Mouse (Mus musculus): ENCODE results near the gene Cryl1.

The Cryl1 gene

GRCm38 (mm10) chr14:57398065-57398757 is at the start of gene Cryl1:
Gene Cryl1 (minus strand): TSS chr14:57398529.
- DNase-seq (ENCODE audit: low spot score) = peak; percentile 98

- DNase-seq (ENCODE audit: low spot score) = no peak
Measured at GRCm38 (mm10) chr14:57430451-57430850, 32.1 kb upstream of the Cryl1 start.

- no peak for DNase-seq (ENCODE audit: low spot score)
Measured at GRCm38 (mm10) chr14:57424212-57424561, 25.9 kb upstream of the Cryl1 start.

GRCm38 (mm10) chr14:57423432-57424211 is 25.3 kb upstream of the Cryl1 start, which contains the start of gene Ift88:
Gene Ift88 (plus strand): TSS chr14:57424062.
- peak; percentile 94 for DNase-seq (ENCODE audit: low spot score)

GRCm38 (mm10) chr14:57417187-57417586 is 18.9 kb upstream of the Cryl1 start:
- no peak for DNase-seq (ENCODE audit: low spot score)

GRCm38 (mm10) chr14:57412166-57412565 is 13.8 kb upstream of the Cryl1 start:
- peak; percentile 13 for DNase-seq (ENCODE audit: low spot score)

GRCm38 (mm10) chr14:57409106-57409505 is 10.8 kb upstream of the Cryl1 start:
- peak; percentile 58 for DNase-seq (ENCODE audit: low spot score)

GRCm38 (mm10) chr14:57408100-57408499 is 9.8 kb upstream of the Cryl1 start:
- DNase-seq (ENCODE audit: low spot score) = no peak

- peak; percentile 87 for DNase-seq (ENCODE audit: low spot score)
Measured at GRCm38 (mm10) chr14:57407039-57407987, 9.0 kb upstream of the Cryl1 start.

- DNase-seq (ENCODE audit: low spot score) = no peak
Measured at GRCm38 (mm10) chr14:57402815-57403214, 4.5 kb upstream of the Cryl1 start.

- DNase-seq (ENCODE audit: low spot score) = peak; percentile 43
Measured at GRCm38 (mm10) chr14:57398813-57399427, 591 bp upstream of the Cryl1 start.

GRCm38 (mm10) chr14:57397221-57397620 is 1.1 kb downstream of the Cryl1 start:
- no peak for DNase-seq (ENCODE audit: low spot score)

- no peak for DNase-seq (ENCODE audit: low spot score)
Measured at GRCm38 (mm10) chr14:57395470-57395869, 2.9 kb downstream of the Cryl1 start.

- no peak for DNase-seq (ENCODE audit: low spot score)
Measured at GRCm38 (mm10) chr14:57392278-57392677, 6.1 kb downstream of the Cryl1 start.

GRCm38 (mm10) chr14:57391621-57392020 is 6.7 kb downstream of the Cryl1 start:
- DNase-seq (ENCODE audit: low spot score) = no peak

- no peak for DNase-seq (ENCODE audit: low spot score)
Measured at GRCm38 (mm10) chr14:57386758-57387561, 11.4 kb downstream of the Cryl1 start.

GRCm38 (mm10) chr14:57385667-57386066 is 12.7 kb downstream of the Cryl1 start:
- no peak for DNase-seq (ENCODE audit: low spot score)

GRCm38 (mm10) chr14:57377531-57377930 is 20.8 kb downstream of the Cryl1 start:
- no peak for DNase-seq (ENCODE audit: low spot score)

- no peak for DNase-seq (ENCODE audit: low spot score)
Measured at GRCm38 (mm10) chr14:57376956-57377355, 21.4 kb downstream of the Cryl1 start.

- no peak for DNase-seq (ENCODE audit: low spot score)
Measured at GRCm38 (mm10) chr14:57376016-57376415, 22.3 kb downstream of the Cryl1 start.

GRCm38 (mm10) chr14:57375205-57375604 is 23.1 kb downstream of the Cryl1 start:
- DNase-seq (ENCODE audit: low spot score) = no peak

Measured in embryo, embryonic 10.5 days (tissue).